Mouse (Mus musculus): Measurements from ENCODE around the gene Cyp2u1. TPM values are rescaled to one million over a fixed set of nuclear protein-coding genes. Genes with fewer than 3 reads are reported as not detected.

Cyp2u1 gene
- total RNA-seq, 2 experiments from 2014 or later, result 33.7 to 34.8 TPM

DNA sequence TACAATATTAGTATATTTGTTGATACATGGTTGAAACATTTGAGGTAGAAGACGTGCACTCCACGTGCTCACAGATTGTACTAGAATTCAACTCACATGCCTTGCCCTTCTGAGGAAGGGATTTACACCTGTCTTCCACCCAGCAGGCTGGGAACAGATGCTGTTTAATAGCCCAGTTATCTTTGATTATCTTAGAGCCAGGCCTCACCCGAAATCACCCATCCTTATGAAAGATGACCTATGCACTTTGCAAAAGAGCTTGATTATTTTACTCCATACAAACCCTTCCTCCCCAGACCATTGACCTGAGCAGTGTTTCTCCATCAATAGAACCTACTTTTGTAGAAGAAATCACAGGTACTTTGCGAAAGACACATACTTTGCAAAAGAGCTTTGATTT, 7.5 kb upstream of the Cyp2u1 start:
- DNase-seq (ENCODE audit: low spot score), result no peak
- intact Hi-C loops (cut with DNase I), result no loop called here

DNA sequence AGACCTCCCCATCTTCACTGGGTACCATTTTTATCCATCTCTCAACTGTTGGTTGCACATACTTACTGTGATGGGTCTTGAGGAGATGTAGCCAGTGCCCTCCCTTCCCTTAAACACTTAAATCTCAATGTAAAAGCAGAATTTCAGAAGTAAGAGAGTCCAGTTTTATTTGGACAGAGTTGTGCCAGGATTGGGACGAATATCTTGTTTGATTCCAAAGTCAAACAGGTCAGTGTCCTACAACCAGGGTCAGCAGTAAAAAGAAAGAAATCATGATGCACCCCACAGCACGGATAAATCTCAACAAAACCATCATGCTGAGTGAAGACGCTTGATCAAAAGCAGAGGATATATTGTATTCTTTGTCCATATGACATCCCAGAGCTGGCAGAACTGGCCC, 4.8 kb upstream of the Cyp2u1 start:
- intact Hi-C loops (cut with DNase I), result no loop called here

DNA sequence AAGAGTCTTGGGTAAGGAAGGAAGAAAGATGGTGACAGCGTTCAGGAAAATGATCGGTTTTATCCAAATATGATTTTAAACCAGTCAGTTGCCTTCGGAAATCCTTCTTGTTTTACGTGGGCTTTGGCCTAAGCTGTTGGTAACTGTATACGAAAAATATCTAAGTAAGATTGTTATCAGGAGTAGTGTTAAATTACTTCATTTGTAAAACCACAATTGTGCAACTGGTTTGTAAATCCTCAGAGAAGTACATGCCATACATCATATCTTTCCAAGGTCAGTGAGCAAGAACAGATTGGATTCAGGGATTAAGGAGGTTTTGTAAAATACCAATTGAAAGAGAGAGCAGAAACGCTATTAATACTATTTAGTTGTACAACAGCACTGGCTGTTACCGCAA, 3.2 kb upstream of the Cyp2u1 start:
- DNase-seq (ENCODE audit: low spot score), result no peak
- intact Hi-C loops (cut with DNase I), result no loop called here

More for the DNA sequence above, 4.8 kb upstream of the Cyp2u1 start:
- DNase-seq (ENCODE audit: low spot score), result no peak

DNA sequence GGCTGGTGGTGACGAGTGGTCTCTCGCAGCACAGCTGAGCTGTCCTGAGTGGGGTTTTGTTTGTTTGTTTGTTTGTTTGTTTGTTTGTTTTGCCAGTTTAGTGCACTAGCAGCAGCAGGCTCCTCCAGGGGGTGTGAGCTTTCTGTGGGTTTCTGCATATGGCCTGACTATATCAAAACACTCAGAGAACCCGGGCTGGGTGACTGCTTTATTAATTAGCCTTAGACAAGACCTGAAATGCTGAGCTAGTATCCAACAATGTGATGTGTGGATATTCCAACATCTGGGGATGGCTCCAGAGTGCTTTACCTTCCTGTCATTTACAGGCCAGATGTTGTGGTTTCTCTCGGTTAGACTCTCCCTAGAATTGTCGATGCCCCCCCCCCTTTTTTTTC, 290 bp upstream of the Cyp2u1 start:
- no peak for DNase-seq (ENCODE audit: low spot score)
- intact Hi-C loops (cut with DNase I), result loop anchor here (5.0 kb wide), 1 partner anchor 249 kb away; no protein-coding TSS in a partner anchor

DNA sequence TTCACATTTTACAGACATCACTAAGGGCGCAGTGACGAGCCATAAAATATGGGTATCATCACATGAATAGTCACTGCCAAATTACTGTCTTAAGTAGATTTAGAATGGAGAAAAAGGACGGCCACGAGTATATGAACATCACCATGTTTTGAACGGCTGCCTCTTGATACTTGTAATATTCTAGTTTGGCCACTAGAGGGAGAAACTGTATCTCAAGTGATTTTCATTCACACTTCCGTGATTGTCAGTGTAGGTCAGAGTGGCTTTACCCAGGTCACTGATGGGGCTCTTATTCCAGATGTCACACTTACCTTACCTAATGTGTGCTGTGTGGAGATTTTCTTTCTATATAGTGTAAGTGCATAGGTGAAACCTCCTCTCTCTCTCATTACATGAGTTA, 3.1 kb downstream of the Cyp2u1 start:
- intact Hi-C loops (cut with DNase I), result loop anchor here (2.0 to 5.0 kb wide), 2 partner anchors 29 to 252 kb away; no protein-coding TSS in a partner anchor
- DNase-seq (ENCODE audit: low spot score), result no peak

DNA sequence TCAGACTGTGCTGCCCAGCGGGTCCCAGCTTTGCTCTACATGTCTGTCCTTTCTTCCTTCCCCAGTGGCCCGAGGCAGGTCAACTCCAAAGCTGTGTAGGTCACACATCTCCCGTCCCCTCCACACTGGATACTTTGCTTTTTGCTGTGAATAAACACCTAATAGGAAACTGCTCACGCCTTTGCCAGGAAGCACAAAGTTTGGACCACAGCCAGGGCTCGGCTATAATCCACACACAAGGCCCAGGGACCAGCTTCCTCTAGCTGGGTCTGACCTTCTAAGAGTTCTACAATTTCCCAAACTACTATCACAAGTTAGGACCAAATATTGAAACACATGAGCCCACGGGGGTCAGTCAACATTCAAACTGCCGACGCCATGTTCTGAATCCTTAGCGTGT, 3.9 kb downstream of the Cyp2u1 start:
- no peak for DNase-seq (ENCODE audit: low spot score)
- intact Hi-C loops (cut with DNase I), result no loop called here

DNA sequence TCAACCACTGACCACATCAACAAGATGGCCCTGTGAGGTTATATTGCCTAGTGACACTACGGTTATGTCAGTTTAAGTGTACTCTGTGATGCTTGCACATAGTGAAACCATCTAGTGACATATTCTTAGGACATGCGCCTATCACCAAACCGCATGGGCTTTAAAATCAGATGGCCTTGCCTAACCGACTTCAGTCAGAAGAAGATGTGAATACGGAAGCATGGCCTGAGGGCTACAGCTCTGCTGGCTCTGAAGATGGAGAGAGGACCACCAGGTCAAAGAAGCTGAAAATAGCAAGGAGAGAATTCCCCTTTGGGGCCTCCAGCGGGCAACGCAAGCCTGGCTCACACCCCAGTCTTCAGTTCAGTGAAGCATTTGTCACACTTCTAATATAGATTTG, 6.1 kb downstream of the Cyp2u1 start:
- DNase-seq (ENCODE audit: low spot score), result no peak
- intact Hi-C loops (cut with DNase I), result no loop called here

DNA sequence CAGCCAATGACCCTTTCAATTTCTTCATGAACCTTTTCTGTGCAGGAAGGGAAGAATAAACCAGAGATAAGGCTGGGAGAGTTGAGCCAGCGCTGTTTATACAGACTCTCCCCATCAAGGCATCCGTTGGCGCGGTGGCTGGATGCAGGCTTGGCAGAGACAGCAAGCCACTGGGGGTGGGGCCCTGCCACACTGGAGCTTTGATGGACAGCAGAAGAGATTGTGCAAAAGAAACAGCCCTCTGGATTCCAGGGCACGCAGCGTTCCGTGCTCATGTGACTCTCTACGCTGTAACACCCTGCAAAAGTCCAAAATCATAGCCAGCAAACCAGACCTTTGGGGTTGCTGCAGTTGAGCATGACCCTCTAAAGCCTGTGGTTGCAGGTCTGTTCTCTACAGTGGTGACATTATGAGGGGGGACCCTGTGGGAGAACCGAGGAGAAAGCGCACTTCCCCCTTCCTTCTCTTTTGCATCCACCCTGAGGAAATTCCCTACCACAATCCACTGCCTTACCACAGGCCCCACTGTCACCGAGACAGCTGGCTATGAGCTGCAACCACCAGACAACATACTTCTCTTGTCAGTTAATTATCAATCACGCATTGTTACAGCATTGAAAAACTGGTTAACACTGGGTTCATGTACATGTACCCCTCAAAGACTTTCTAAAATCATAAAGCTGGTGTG, 7.4 kb downstream of the Cyp2u1 start:
- intact Hi-C loops (cut with DNase I), result no loop called here
- no peak for DNase-seq (ENCODE audit: low spot score)

DNA sequence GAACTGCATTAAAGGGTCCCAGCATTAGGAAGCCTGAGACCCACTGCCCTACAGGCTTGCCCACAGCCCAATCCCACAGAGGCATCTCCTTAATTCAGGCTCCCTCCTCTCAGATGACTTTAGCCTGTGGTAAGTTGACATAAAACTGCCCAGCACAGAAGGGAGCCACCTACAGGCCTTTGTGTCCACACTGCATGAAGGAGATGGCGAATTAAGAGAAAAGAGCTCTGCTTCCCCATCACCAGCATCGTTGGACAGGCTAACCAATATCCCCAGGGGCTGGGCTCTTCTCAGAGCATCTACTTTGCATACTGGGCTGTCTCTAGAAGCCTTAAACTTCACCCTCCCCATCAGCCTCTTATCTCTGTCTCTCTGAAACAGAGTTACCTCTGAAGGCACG, 8.5 kb downstream of the Cyp2u1 start:
- intact Hi-C loops (cut with DNase I), result no loop called here

DNA sequence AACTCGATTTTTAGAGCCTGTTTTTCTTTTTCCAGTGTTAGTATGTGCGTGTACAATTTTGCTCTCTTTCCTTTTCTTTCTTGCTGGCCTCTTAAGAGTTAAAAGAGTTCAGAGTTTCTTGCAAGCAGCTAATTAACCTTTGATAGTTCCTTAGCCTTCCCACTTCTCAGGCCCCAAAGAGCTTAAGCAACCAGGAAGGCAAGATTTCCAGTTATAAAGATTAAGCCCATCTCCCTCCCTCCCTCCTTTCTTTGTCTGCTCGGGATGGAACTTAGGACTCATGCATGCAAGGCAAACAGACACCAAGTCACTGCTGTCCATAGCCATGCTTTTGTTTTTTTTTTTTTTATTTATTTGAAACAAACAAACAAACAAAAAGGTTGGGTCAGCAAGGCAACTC, 10.1 kb downstream of the Cyp2u1 start:
- intact Hi-C loops (cut with DNase I), result no loop called here

More for the DNA sequence above, 8.5 kb downstream of the Cyp2u1 start:
- no peak for DNase-seq (ENCODE audit: low spot score)

DNA sequence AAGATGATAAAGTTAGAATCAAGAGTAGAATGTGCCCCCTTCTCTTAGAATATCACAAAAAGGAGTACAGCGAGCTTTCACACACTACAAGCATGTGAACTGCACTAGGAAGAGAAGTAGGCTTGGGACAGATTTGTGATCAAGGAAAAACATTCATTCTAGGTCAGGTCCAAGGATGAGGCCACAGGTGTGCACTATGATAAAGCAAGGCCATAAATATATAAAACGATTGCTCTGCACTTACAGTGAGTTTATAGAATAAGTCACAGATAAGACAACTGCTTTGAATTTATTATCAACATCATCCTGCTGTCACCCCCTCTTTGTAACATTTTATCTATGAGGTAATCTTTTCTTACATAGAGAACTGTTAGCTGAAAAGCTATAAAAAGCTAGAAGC, 10.7 kb downstream of the Cyp2u1 start:
- DNase-seq (ENCODE audit: low spot score), result no peak
- intact Hi-C loops (cut with DNase I), result no loop called here

More for the DNA sequence above, 10.1 kb downstream of the Cyp2u1 start:
- no peak for DNase-seq (ENCODE audit: low spot score)

DNA sequence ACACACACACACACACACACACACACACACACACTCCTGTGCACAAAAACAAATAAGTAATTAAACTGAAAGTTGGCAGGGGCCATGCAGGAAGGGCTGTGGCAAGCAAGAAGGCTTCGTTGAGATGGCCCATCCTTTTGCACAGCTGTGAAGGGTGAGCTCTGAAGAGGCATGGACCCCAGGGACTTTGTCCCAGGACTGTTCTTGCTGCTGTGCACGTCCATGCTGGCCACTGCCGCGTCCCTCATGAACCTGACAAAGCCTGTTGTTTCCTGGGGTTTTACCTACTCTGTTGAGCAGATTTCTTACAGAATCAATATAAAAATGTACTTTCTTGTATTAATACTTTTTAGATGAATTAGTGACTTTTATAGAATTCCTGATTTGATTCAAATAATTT, 11.1 kb downstream of the Cyp2u1 start:
- DNase-seq (ENCODE audit: low spot score), result no peak
- intact Hi-C loops (cut with DNase I), result no loop called here

DNA sequence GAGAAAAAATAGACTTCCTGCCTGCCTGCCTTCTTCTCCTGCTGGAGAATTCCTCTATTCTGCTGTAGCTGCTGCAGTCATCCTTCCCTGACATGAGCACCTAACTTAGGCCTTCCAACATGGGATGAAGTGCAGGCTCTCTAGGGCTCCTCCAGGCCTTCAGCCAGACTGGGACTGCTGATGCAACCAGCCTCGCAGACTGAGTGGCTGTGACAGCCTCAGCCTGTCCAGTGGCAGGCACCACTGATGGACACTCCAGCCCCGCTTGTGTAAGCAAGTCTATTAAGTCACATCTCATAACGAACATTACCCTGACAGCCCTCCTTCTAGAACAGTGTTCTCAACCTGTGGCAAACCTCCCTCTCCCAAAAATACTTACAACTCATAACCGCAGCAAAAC, 28.9 kb downstream of the Cyp2u1 start:
- intact Hi-C loops (cut with DNase I), result loop anchor here (1.0 kb wide), 1 partner anchor 10 kb away; no protein-coding TSS in a partner anchor
- no peak for DNase-seq (ENCODE audit: low spot score)

DNA sequence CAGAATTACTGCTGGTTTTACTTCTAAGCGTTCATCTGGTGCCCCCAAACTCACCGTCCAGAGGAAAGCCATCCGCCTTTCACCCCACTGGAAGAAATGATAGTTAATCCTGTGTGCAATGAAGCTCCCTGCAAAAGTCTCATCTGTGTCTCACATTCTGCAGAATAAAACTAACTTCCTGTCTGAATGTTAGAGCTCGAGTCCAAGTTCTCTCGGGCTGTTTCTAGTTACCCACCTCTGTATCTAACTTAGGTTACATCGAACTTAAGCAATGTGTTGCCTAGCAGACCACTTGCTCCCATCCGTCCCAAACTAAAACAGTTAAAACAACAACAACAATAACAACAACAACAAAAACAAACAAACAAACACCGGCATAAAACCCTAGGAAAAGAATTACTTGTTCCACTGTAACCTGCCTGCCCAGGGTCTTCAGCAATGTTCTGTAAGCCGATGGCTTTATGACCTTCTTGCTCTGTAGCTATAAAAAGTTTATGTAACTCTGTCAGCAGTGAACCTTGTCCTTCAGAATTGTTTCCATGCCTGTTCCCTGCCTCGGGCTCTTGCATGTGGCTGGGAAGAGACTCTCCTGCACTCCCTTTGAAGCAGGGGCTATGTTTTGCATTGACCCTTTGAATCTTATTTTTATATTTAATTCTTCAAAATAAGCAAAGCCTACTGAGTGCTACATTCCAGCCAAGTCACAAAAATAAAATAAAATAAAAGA, 30.5 kb downstream of the Cyp2u1 start:
- intact Hi-C loops (cut with DNase I), result no loop called here
- no peak for DNase-seq (ENCODE audit: low spot score)

DNA sequence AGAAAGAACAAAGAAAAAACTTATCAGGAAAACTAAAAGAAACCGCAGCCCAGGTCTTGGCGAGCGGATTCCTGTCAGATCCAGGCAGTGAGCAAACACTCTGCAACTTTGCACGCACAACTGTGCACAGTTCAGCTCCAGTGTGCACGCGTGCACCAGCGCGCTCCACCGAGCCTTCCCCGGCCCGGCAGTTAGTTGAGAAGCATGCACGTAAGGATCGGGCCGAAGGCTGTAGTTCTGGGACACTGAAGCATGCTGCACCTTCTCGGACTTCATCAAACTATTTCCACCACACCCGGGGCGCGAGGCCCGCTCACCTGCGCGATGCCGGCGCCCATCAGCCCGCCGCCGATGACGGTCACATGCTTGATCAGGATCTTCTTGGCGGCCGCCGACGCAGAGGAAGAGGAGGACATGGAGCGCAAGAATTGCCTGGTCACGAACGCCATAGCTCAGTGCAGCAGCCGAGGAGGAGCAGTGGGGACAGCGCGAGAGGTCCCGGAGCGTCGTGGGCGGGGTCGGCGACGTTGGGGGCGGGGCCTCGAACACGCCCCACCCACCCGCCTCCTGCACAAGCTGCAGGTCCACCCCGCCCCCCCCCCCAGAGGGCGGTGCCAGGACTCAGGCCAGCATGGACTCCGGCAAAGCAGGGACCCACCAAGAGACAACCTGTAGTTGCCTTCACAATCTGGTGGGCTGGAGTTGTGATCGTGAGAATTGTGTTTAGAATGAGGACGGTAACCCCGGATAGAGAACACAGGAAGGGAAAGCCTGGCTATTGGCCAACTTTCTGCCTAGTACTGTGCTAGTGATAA, 31.3 kb downstream of the Cyp2u1 start, which contains the start of gene Hadh:
Hadh (minus strand) TSS at position 543 of the 815 bp plus-strand sequence.
- intact Hi-C loops (cut with DNase I), result loop anchor here (2.0 kb wide), 2 partner anchors 21 to 29 kb away; no protein-coding TSS in a partner anchor
- peak; percentile 72 for DNase-seq (ENCODE audit: low spot score)

DNA sequence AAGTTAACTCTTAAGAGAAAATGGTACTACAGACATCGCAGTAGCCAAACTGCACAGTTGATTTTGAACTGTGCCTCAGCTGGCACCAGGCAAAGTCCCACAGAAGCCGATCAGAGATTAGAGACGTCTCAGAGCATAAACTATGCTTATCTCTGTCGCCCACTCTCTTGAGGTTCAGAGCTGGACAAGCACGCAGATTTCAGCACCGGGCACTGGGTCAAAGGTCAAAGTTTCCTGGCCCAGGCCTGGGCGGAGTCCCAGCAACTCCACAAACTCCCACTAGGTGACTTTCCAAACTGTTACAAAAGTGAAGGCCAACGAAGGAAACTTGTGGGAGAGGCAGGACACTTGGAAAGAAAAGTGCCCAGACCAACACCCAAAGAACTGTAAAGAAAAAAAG, 31.9 kb downstream of the Cyp2u1 start:
- intact Hi-C loops (cut with DNase I), result loop anchor here (2.0 kb wide), 2 partner anchors 20 to 30 kb away; no protein-coding TSS in a partner anchor
- no peak for DNase-seq (ENCODE audit: low spot score)

DNA sequence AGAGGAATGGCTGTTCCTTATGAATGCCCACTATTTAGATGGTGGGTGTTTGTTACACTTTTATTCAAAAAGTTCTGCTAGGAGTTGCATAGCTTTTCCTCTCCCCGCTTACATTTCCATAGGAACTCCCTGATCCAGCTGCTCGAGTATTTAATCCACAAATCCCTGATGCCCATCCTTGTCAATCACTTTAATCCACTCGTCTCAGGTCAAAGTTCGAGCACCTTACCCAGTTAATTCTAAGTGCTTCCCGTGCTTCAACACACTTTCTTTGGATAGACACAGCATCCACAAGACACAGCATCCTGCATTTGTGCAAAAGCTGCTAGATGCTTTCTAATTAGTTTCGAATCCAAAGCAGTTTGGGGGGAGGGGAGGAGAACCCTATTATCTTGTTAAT, 32.6 kb downstream of the Cyp2u1 start:
- intact Hi-C loops (cut with DNase I), result loop anchor here (2.0 kb wide), 2 partner anchors 20 to 30 kb away; no protein-coding TSS in a partner anchor
- DNase-seq (ENCODE audit: low spot score), result no peak

DNA sequence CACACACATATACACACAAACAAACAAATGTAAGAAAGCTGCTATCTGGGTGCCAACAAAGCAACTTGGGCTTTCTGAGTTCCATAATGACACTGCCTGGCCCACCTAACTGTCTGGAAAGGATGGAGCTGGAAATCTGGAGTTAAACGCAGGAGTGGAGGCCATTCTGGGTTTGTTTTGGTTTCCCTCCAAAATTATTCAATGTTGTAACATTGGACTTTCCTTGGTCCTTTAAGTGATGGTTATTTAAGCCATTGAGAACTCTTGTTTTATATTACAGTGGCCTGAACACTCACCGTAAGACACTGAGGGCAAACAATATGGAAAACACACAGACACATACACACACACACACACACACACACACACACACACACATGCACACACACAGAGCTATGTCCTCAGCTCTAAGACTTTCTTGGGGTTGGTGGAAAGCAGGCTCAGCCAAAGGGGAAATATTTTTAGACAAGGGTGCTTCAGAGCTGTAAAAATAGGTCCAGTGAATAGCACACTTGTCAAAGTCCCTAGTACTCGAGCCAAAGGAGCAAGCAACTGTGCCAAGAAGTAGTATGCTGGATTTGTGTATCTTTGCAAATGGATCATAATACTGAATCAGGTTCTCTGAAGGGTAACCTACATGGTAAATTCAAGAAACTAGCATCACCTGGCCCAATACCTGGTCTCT, 36.5 kb downstream of the Cyp2u1 start:
- DNase-seq (ENCODE audit: low spot score), result no peak
- intact Hi-C loops (cut with DNase I), result no loop called here

DNA sequence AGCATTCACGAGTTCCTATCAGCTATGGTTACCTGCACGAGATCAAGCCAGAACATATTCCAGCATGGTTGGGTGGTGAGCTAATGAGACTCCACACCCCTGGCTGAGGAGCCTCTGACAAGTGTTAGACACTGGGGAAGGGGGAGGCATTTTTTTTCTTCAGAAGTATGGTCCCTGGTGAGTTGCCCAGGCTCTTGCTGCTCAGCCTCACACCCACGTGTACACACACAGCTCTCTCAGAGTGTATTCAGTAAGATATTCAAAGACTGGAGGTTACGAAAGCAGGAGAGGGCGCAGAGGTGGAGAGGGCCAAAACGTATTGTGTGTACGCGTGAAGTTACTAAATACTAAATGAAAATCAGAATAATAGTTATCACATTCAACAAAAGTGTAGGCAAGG, 37.5 kb downstream of the Cyp2u1 start:
- no peak for DNase-seq (ENCODE audit: low spot score)
- intact Hi-C loops (cut with DNase I), result no loop called here
